Mouse (Mus musculus): ENCODE measurements around the gene Ubl4a. TPM values are rescaled to one million over a fixed set of nuclear protein-coding genes. Genes with fewer than 3 reads are reported as not detected.
A peak's percentile ranks its signal among the peaks of the same experiment; 100 is the strongest.

Gene Ubl4a
- polyA plus RNA-seq, 1 experiment from 2014 or later: 71.0 TPM

DNA sequence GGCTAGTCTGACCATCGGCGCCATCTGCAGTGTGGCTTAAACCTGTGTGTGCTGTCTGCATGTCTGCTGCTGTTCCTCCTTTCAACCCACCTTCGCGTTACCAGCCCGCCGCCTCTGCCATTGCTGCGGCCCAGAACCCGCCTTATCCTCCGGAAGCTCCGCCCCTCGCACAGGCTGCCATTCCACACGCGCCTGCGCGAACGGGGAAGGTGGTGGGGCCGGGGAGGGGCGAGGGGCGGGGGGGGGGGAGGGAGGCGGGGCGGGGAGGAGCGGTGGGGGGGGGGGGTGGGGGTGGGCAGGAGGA is 19.6 kb downstream of the Ubl4a start, which contains the start of gene Lage3:
Lage3 (minus strand) TSS at position 152 of the 304 bp plus-strand sequence.
- no peaks in the 10 kb centered on the region for H3K27me3 ChIP-seq
- peak within 1 kb of the TSS; percentile 74 for H3K27ac ChIP-seq (replicated peaks)
- peak within 1 kb of the TSS; percentile 35 for H3K4me3 ChIP-seq
- H3K4me1 ChIP-seq (replicated peaks): 0 out of 2 replicates have a peak, but pooled peaks cover 6% of the 10 kb centered on the region
- H3K36me3 ChIP-seq: no peaks in the 10 kb centered on the region
- peak within 1 kb of the TSS; percentile 48 for H3K9ac ChIP-seq
- peak within 1 kb of the TSS; percentile 55 for H3K4me2 ChIP-seq
- peak; percentile 91 for ATAC-seq (ENCODE audit: low FRiP score, low read depth)
- H3K9me3 ChIP-seq: no peaks in the 10 kb centered on the region
- WGBS: 24% methylated on average over 11 of the region's 22 CpGs

DNA sequence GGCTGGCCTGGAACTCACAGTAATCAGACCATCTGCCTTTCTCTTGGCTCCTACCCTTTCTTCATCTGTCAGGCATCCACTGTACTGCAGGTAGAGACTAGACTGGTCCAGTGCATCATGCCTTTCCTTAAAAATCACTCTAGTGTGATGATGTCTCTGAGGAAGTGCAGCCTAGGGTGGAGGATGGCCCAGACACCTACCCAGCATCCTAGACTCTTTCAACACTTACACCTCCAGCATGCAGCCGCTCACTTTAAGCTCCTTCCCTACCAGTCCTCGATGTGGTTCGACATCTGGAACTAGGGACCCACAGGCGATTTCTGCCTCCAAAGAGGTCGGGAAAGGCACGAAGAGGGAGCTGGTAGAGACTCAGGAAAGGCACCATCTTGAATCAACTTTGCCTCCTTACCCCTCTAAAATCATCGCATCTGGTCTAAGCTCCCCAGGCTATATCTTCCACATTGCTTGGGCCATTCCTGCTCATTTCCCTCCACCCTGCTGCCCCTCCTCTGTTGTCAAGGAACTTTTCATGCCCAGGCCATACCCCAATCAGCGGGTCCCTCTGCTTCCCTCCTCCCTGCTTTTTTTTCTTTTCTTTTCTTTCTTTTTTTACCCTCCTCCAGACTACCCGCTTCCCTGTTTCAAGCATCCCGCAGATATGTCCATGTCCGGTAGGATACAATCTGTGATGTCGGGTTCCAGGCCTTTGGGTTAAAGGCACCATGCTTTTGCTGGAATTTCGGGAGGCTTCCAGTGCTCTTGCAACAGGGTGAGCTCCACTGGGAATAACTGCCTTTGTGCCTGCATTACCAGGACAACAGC is 20.2 kb downstream of the Ubl4a start:
- 25% methylated on average over 13 of the region's 13 CpGs for WGBS
- peak overlapping the region; percentile 48 for H3K9ac ChIP-seq
- peak overlapping the region; percentile 35 for H3K4me3 ChIP-seq
- H3K36me3 ChIP-seq: no peaks in the 10 kb centered on the region
- H3K4me1 ChIP-seq (replicated peaks): 0 out of 2 replicates have a peak, but pooled peaks cover 6% of the 10 kb centered on the region
- H3K4me2 ChIP-seq: peak overlapping the region; percentile 55
- peak; percentile 78 for ATAC-seq (ENCODE audit: low FRiP score, low read depth)
- H3K27me3 ChIP-seq: no peaks in the 10 kb centered on the region
- peak overlapping the region; percentile 74 for H3K27ac ChIP-seq (replicated peaks)
- no peaks in the 10 kb centered on the region for H3K9me3 ChIP-seq

DNA sequence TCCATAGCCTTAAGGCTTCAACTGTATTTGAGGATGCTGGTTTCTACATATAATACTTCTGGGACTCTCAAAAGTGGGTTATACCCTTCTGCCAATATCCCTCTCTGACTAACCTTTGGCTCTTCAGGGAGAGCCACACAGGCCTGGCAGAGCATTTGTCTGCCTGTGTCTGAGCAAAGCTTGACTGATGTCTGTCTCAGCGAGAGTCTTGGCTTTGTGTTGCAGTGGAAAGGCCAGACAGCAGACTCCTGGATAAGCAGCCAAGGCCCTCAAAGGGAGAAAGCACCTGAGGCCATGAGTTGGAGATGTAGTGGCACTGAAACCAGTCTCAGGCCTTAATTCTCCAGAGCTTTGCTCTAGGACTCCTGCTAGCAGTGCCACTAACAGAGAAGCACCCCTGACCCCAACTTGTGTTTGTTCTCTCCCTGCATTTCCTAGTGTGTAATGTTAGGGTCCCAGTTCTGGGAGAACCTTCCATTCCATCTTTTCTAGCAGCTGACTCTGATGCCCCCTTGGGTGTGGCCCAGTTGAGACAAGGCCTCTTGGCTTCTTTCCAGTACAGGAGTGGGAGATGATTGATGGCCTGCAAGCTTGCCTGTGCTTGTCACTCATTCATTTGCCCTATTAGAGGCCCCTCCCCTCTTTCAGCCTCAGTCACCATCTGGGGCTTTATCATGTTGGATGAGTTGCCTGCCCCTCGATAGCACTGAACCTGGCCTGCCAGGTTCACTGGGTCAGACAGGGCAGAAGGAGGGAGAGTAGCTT is 42.7 kb downstream of the Ubl4a start:
- WGBS: 30% methylated on average over 2 of the region's 2 CpGs
- no peak for ATAC-seq (ENCODE audit: low FRiP score, low read depth)
- peak overlapping the region; percentile 71 for H3K4me2 ChIP-seq

DNA sequence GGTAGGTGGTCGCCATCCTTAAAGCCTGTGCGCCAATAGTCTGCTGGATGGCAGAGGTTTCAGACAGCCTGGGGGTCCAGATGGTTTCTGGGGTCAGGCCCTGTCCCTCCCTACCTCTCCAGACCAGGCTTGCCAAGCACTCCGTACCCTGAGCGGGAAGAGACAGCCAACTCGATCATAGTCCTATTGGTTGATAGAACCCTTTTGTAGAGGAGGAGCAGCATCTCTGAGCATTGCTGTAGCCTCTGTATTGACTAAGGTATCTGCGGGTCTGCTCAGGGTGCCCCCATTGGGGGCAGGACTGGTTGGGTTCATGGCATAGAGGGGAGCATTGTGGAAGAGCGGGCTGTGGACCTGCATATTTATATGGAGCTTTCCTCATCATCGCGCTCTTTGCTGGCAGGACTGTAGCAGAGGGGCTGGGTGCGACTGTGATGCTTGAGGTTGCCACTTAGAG is 43.8 kb downstream of the Ubl4a start:
- WGBS: 22% methylated on average over 9 of the region's 10 CpGs
- ATAC-seq (ENCODE audit: low FRiP score, low read depth): peak; percentile 65
- H3K36me3 ChIP-seq: no peaks in the 10 kb centered on the region
- no peaks in the 10 kb centered on the region for H3K27me3 ChIP-seq
- peak overlapping the region; percentile 93 for H3K27ac ChIP-seq (replicated peaks)
- H3K9ac ChIP-seq: peak overlapping the region; percentile 68
- peak overlapping the region; percentile 71 for H3K4me2 ChIP-seq
- H3K4me3 ChIP-seq: peak overlapping the region; percentile 54
- no peaks in the 10 kb centered on the region for H3K9me3 ChIP-seq
- peaks cover 41% of the 10 kb centered on the region for H3K4me1 ChIP-seq (replicated peaks)

More for the DNA sequence above, 42.7 kb downstream of the Ubl4a start:
- Histone ChIP-seq H3K36me3 (no peaks in the 10 kb centered on the region), H3K27ac (replicated peaks) (peak overlapping the region; percentile 93), H3K9me3 (no peaks in the 10 kb centered on the region), H3K27me3 (no peaks in the 10 kb centered on the region), H3K4me3 (peak overlapping the region; percentile 54), H3K9ac (peak overlapping the region; percentile 68), H3K4me1 (replicated peaks) (peaks cover 46% of the 10 kb centered on the region)

DNA sequence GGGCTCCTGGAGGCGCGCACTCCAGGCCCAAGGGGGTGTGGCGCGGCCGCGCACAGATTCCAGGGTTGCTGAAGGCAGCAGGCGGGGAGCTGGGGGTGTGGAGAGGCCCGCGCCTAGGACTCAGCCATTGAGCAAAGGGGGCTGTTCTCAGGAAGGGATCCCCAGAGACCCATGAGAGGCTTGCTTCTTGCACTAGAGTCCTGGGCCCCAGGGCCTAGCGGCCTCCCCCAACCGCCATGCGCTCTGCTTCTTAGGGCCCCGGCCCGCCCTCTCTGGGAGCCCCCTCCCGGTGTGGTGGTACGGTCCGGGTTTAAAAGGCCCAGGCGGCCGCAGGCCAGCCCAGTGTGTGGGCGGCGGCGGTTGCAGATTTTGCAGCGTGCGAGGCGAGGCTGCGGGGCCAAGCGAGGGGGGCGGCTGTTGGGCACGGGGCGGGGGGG is 44.3 kb downstream of the Ubl4a start, which contains the start of gene Plxna3:
Plxna3 (plus strand) TSS at position 342 of the 437 bp plus-strand sequence.
- Histone ChIP-seq H3K27ac (replicated peaks) (peak within 1 kb of the TSS; percentile 93), H3K9me3 (no peaks in the 10 kb centered on the region), H3K4me3 (peak within 1 kb of the TSS; percentile 54), H3K27me3 (no peaks in the 10 kb centered on the region), H3K4me1 (replicated peaks) (peaks cover 37% of the 10 kb centered on the region), H3K9ac (peak within 1 kb of the TSS; percentile 68), H3K36me3 (no peaks in the 10 kb centered on the region), H3K4me2 (peak within 1 kb of the TSS; percentile 71)
- ATAC-seq (ENCODE audit: low FRiP score, low read depth): peak; percentile 95
- 18% methylated on average over 26 of the region's 30 CpGs for WGBS

Small RNA genes lying within 50 kb of the gene (microRNA-seq; reads per million reads assigned to microRNA genes)
- 0.65 reads per million for gene Mir7092

Other genes starting within 250 kb of the Ubl4a start
- not detected in 2 replicates for gene Opn1mw, start 245.8 kb downstream of the Ubl4a start, polyA plus RNA-seq (2015; fragmentation: Nextera tagmentation; extraction: Ambion mirVana)
- gene Mecp2, start 237.9 kb downstream of the Ubl4a start, polyA plus RNA-seq (2015; fragmentation: Nextera tagmentation; extraction: Ambion mirVana): 12.8 and 13.6 TPM in 2 replicates
- not detected in 2 replicates for gene Tex28, start 205.4 kb downstream of the Ubl4a start, polyA plus RNA-seq (2015; fragmentation: Nextera tagmentation; extraction: Ambion mirVana)
- gene Tktl1, start 196.0 kb downstream of the Ubl4a start, polyA plus RNA-seq (2015; fragmentation: Nextera tagmentation; extraction: Ambion mirVana): 0.05 and 0.07 TPM in 2 replicates
- gene Flna, start 123.4 kb downstream of the Ubl4a start, polyA plus RNA-seq (2015; fragmentation: Nextera tagmentation; extraction: Ambion mirVana): 87.8 and 92.0 TPM in 2 replicates
- gene Emd, start 118.5 kb downstream of the Ubl4a start, polyA plus RNA-seq (2015; fragmentation: Nextera tagmentation; extraction: Ambion mirVana): 14.5 and 16.7 TPM in 2 replicates
- 396 and 404 TPM in 2 replicates for gene Rpl10, start 102.4 kb downstream of the Ubl4a start, polyA plus RNA-seq (2015; fragmentation: Nextera tagmentation; extraction: Ambion mirVana)
- gene Taz, start 91.3 kb downstream of the Ubl4a start, polyA plus RNA-seq (2015; fragmentation: Nextera tagmentation; extraction: Ambion mirVana): 73.2 and 80.1 TPM in 2 replicates
- gene Dnase1l1, start 90.9 kb downstream of the Ubl4a start, polyA plus RNA-seq (2015; fragmentation: Nextera tagmentation; extraction: Ambion mirVana): 4.4 and 4.7 TPM in 2 replicates
- gene Atp6ap1, start 76.1 kb downstream of the Ubl4a start, polyA plus RNA-seq (2015; fragmentation: Nextera tagmentation; extraction: Ambion mirVana): 284 and 300 TPM in 2 replicates
- gene Gdi1, start 68.2 kb downstream of the Ubl4a start, polyA plus RNA-seq (2015; fragmentation: Nextera tagmentation; extraction: Ambion mirVana): 868 and 983 TPM in 2 replicates
- 57.7 and 61.0 TPM in 2 replicates for gene Fam50a, start 60.2 kb downstream of the Ubl4a start, polyA plus RNA-seq (2015; fragmentation: Nextera tagmentation; extraction: Ambion mirVana)
- 53.6 and 55.5 TPM in 2 replicates for gene Plxna3, start 44.2 kb downstream of the Ubl4a start, polyA plus RNA-seq (2015; fragmentation: Nextera tagmentation; extraction: Ambion mirVana)
- gene Lage3, start 19.6 kb downstream of the Ubl4a start, polyA plus RNA-seq (2015; fragmentation: Nextera tagmentation; extraction: Ambion mirVana): 73.4 and 75.9 TPM in 2 replicates
- 7.7 and 8.4 TPM in 2 replicates for gene Slc10a3, start 131 bp upstream of the Ubl4a start, polyA plus RNA-seq (2015; fragmentation: Nextera tagmentation; extraction: Ambion mirVana)
- 34.2 and 37.5 TPM in 2 replicates for gene Fam3a, start 20.1 kb upstream of the Ubl4a start, polyA plus RNA-seq (2015; fragmentation: Nextera tagmentation; extraction: Ambion mirVana)
- gene Ikbkg, start 20.1 kb upstream of the Ubl4a start, polyA plus RNA-seq (2015; fragmentation: Nextera tagmentation; extraction: Ambion mirVana): 15.7 and 16.7 TPM in 2 replicates
- 46.3 and 53.2 TPM in 2 replicates for gene G6pdx, start 56.0 kb upstream of the Ubl4a start, polyA plus RNA-seq (2015; fragmentation: Nextera tagmentation; extraction: Ambion mirVana)
- gene Gm6880, start 108.2 kb upstream of the Ubl4a start, polyA plus RNA-seq (2015; fragmentation: Nextera tagmentation; extraction: Ambion mirVana): not detected in 2 replicates
- gene Olfr1326-ps1, start 201.7 kb upstream of the Ubl4a start, polyA plus RNA-seq (2015; fragmentation: Nextera tagmentation; extraction: Ambion mirVana): not detected in 2 replicates
- not detected in 2 replicates for gene Olfr1325, start 219.5 kb upstream of the Ubl4a start, polyA plus RNA-seq (2015; fragmentation: Nextera tagmentation; extraction: Ambion mirVana)